Mouse (Mus musculus): ENCODE measurements around the gene Eef1a2. TPM values are rescaled to one million over a fixed set of nuclear protein-coding genes. Genes with fewer than 3 reads are reported as not detected.

Gene Eef1a2
- polyA plus RNA-seq, 1 experiment, result not detected

GRCm38 (mm10) chr2:181136934-181137333, 19.9 kb downstream of the Eef1a2 start:
- H3K4me1 ChIP-seq (ENCODE audit: control insufficient read depth, insufficient read depth, low read length), result no peaks in the 10 kb centered on the region
- TF ChIP-seq POLR2A (IDR thresholded peaks at IDR 0.05; ENCODE audit: low read depth, low read length), result no peak
- no peak for TF ChIP-seq CTCF (IDR thresholded peaks at IDR 0.05; ENCODE audit: borderline replicate concordance, insufficient read depth, low read length)
- H3K27ac ChIP-seq (ENCODE audit: insufficient read depth, low read length), result no peak overlapping the region
- no peak overlapping the region for H3K4me3 ChIP-seq (ENCODE audit: insufficient read depth, low read length)

- no peak overlapping the region for H3K27ac ChIP-seq (ENCODE audit: insufficient read depth, low read length)
- no peak for TF ChIP-seq CTCF (IDR thresholded peaks at IDR 0.05; ENCODE audit: borderline replicate concordance, insufficient read depth, low read length)
- no peak for TF ChIP-seq POLR2A (IDR thresholded peaks at IDR 0.05; ENCODE audit: low read depth, low read length)
- no peak overlapping the region for H3K4me3 ChIP-seq (ENCODE audit: insufficient read depth, low read length)
- no peaks in the 10 kb centered on the region for H3K4me1 ChIP-seq (ENCODE audit: control insufficient read depth, insufficient read depth, low read length)
These were observed 21.4 kb downstream of the Eef1a2 start for GRCm38 (mm10) chr2:181135446-181135818.

- TF ChIP-seq CTCF (IDR thresholded peaks at IDR 0.05; ENCODE audit: borderline replicate concordance, insufficient read depth, low read length) (no peak), POLR2A (IDR thresholded peaks at IDR 0.05; ENCODE audit: low read depth, low read length) (no peak)
- no peak within 1 kb of the TSS for H3K4me3 ChIP-seq (ENCODE audit: insufficient read depth, low read length)
- no peaks in the 10 kb centered on the region for H3K4me1 ChIP-seq (ENCODE audit: control insufficient read depth, insufficient read depth, low read length)
- H3K27ac ChIP-seq (ENCODE audit: insufficient read depth, low read length), result no peak within 1 kb of the TSS
These were observed 22.0 kb downstream of the Eef1a2 start, which contains the start of gene Kcnq2 for GRCm38 (mm10) chr2:181134591-181135445. Gene Kcnq2, minus strand, starts transcription at chr2:181135300.

- no peak overlapping the region for H3K27ac ChIP-seq (ENCODE audit: insufficient read depth, low read length)
- TF ChIP-seq CTCF (IDR thresholded peaks at IDR 0.05; ENCODE audit: borderline replicate concordance, insufficient read depth, low read length) (no peak), POLR2A (IDR thresholded peaks at IDR 0.05; ENCODE audit: low read depth, low read length) (no peak)
- no peaks in the 10 kb centered on the region for H3K4me1 ChIP-seq (ENCODE audit: control insufficient read depth, insufficient read depth, low read length)
- H3K4me3 ChIP-seq (ENCODE audit: insufficient read depth, low read length), result no peak overlapping the region
These were observed 22.8 kb downstream of the Eef1a2 start for GRCm38 (mm10) chr2:181133837-181134590.

GRCm38 (mm10) chr2:181130245-181130644, 26.6 kb downstream of the Eef1a2 start:
- Histone ChIP-seq H3K27ac (ENCODE audit: insufficient read depth, low read length) (no peak overlapping the region), H3K4me1 (ENCODE audit: control insufficient read depth, insufficient read depth, low read length) (no peaks in the 10 kb centered on the region), H3K4me3 (ENCODE audit: insufficient read depth, low read length) (no peak overlapping the region)
- TF ChIP-seq POLR2A (IDR thresholded peaks at IDR 0.05; ENCODE audit: low read depth, low read length) (no peak), CTCF (IDR thresholded peaks at IDR 0.05; ENCODE audit: borderline replicate concordance, insufficient read depth, low read length) (no peak)

- Histone ChIP-seq H3K4me1 (ENCODE audit: control insufficient read depth, insufficient read depth, low read length) (no peaks in the 10 kb centered on the region), H3K4me3 (ENCODE audit: insufficient read depth, low read length) (no peak overlapping the region), H3K27ac (ENCODE audit: insufficient read depth, low read length) (no peak overlapping the region)
- TF ChIP-seq POLR2A (IDR thresholded peaks at IDR 0.05; ENCODE audit: low read depth, low read length) (no peak), CTCF (IDR thresholded peaks at IDR 0.05; ENCODE audit: borderline replicate concordance, insufficient read depth, low read length) (no peak)
These were observed 27.9 kb downstream of the Eef1a2 start for GRCm38 (mm10) chr2:181128963-181129362.

- TF ChIP-seq POLR2A (IDR thresholded peaks at IDR 0.05; ENCODE audit: low read depth, low read length) (no peak), CTCF (IDR thresholded peaks at IDR 0.05; ENCODE audit: borderline replicate concordance, insufficient read depth, low read length) (no peak)
These were observed 29.0 kb downstream of the Eef1a2 start for GRCm38 (mm10) chr2:181127786-181128185.

GRCm38 (mm10) chr2:181125726-181126455, 30.9 kb downstream of the Eef1a2 start:
- no peak for TF ChIP-seq CTCF (IDR thresholded peaks at IDR 0.05; ENCODE audit: borderline replicate concordance, insufficient read depth, low read length)
- Histone ChIP-seq H3K4me1 (ENCODE audit: control insufficient read depth, insufficient read depth, low read length) (no peaks in the 10 kb centered on the region), H3K27ac (ENCODE audit: insufficient read depth, low read length) (no peak overlapping the region), H3K4me3 (ENCODE audit: insufficient read depth, low read length) (no peak overlapping the region)

More at GRCm38 (mm10) chr2:181127786-181128185, 29.0 kb downstream of the Eef1a2 start:
- no peak overlapping the region for H3K4me3 ChIP-seq (ENCODE audit: insufficient read depth, low read length)
- no peaks in the 10 kb centered on the region for H3K4me1 ChIP-seq (ENCODE audit: control insufficient read depth, insufficient read depth, low read length)
- no peak overlapping the region for H3K27ac ChIP-seq (ENCODE audit: insufficient read depth, low read length)

GRCm38 (mm10) chr2:181122642-181123041, 34.2 kb downstream of the Eef1a2 start:
- no peaks in the 10 kb centered on the region for H3K4me1 ChIP-seq (ENCODE audit: control insufficient read depth, insufficient read depth, low read length)
- no peak overlapping the region for H3K27ac ChIP-seq (ENCODE audit: insufficient read depth, low read length)
- no peak for TF ChIP-seq CTCF (IDR thresholded peaks at IDR 0.05; ENCODE audit: borderline replicate concordance, insufficient read depth, low read length)
- no peak for TF ChIP-seq POLR2A (IDR thresholded peaks at IDR 0.05; ENCODE audit: low read depth, low read length)
- H3K4me3 ChIP-seq (ENCODE audit: insufficient read depth, low read length), result no peak overlapping the region
